Mouse (Mus musculus) retina, postnatal 7 days (tissue): ENCODE results near the gene Prrc2a.

Source experiments
- DNase-seq: peaks from one replicate; pipeline ENCODE4 v3.0.0-alpha.2; 2012; ENCODE audit warnings: low read depth, low spot score

Gene Prrc2a

GRCm38 (mm10) chr17:35164568-35165450 is at the start of gene Prrc2a:
Gene Prrc2a, minus strand, starts transcription at chr17:35164897.
- peak; percentile 99 for DNase-seq

GRCm38 (mm10) chr17:35213071-35213470 is 48.4 kb upstream of the Prrc2a start:
- no peak for DNase-seq

GRCm38 (mm10) chr17:35210593-35210992 is 45.9 kb upstream of the Prrc2a start:
- DNase-seq = no peak

- no peak for DNase-seq
These were observed 45.3 kb upstream of the Prrc2a start for GRCm38 (mm10) chr17:35209785-35210535.

- no peak for DNase-seq
These were observed 40.7 kb upstream of the Prrc2a start for GRCm38 (mm10) chr17:35205380-35205769.

- no peak for DNase-seq
These were observed 40.0 kb upstream of the Prrc2a start, which contains the start of gene Lta for GRCm38 (mm10) chr17:35204494-35205379. Gene Lta, minus strand, starts transcription at chr17:35205351.

- DNase-seq = no peak
These were observed 37.7 kb upstream of the Prrc2a start for GRCm38 (mm10) chr17:35202442-35202841.

- DNase-seq = no peak
These were observed 37.1 kb upstream of the Prrc2a start, which contains the start of gene Tnf for GRCm38 (mm10) chr17:35201787-35202186. Gene Tnf, minus strand, starts transcription at chr17:35202007.

GRCm38 (mm10) chr17:35201128-35201527 is 36.4 kb upstream of the Prrc2a start:
- DNase-seq = no peak

GRCm38 (mm10) chr17:35200398-35200797 is 35.7 kb upstream of the Prrc2a start:
- DNase-seq = no peak

GRCm38 (mm10) chr17:35198946-35199345 is 34.2 kb upstream of the Prrc2a start:
- no peak for DNase-seq

- no peak for DNase-seq
These were observed 33.3 kb upstream of the Prrc2a start for GRCm38 (mm10) chr17:35198029-35198428.

GRCm38 (mm10) chr17:35197126-35197525 is 32.4 kb upstream of the Prrc2a start:
- DNase-seq = no peak

GRCm38 (mm10) chr17:35196321-35196641 is 31.6 kb upstream of the Prrc2a start:
- DNase-seq = no peak

GRCm38 (mm10) chr17:35195631-35196320 is 31.1 kb upstream of the Prrc2a start:
- DNase-seq = peak; percentile 51

- DNase-seq = no peak
These were observed 30.3 kb upstream of the Prrc2a start for GRCm38 (mm10) chr17:35194844-35195630.

GRCm38 (mm10) chr17:35193881-35194843 is 29.5 kb upstream of the Prrc2a start, which contains the start of gene Ltb:
Gene Ltb, plus strand, starts transcription at chr17:35194439.
- DNase-seq = no peak

- DNase-seq = no peak
These were observed 28.2 kb upstream of the Prrc2a start for GRCm38 (mm10) chr17:35192924-35193323.

GRCm38 (mm10) chr17:35191723-35192122 is 27.0 kb upstream of the Prrc2a start:
- DNase-seq = no peak
